8 mouse cellular contexts compared by ENCODE assay signal in genomic region chr16:35768469-35768784, GRCm38 (mm10). TPM values are rescaled to one million over a fixed set of nuclear protein-coding genes. Genes with fewer than 3 reads are reported as not detected.
DNase-seq lines count a peak whose midpoint lies in the region; ATAC-seq and TF ChIP-seq lines count a peak whose summit lies in the region.

No protein-coding gene starts in this region.

- WGBS in spleen, adult 2 months, result 27% methylated on average over 6 of the region's 6 CpGs
- WGBS in stomach, postnatal 0 days, result 32% methylated on average over 6 of the region's 6 CpGs

- no peaks in the 10 kb centered on the region; the same call in 1 of the 2 replicates for H3K36me3 ChIP-seq in spleen, adult 2 months (ENCODE audit: control insufficient read depth, insufficient read depth, low read length)
- H3K36me3 ChIP-seq in stomach, postnatal 0 days (ENCODE audit: control insufficient read depth, insufficient read depth, low read length), result no peaks in the 10 kb centered on the region

- peak overlapping the region; percentile 79 for H3K4me2 ChIP-seq in stomach, postnatal 0 days (replicated peaks; ENCODE audit: low read depth)

- no peak for TF ChIP-seq CTCF in spleen, adult 2 months (IDR thresholded peaks at IDR 0.05; ENCODE audit: extremely low read depth, insufficient read depth, insufficient read length, insufficient replicate concordance)
- TF ChIP-seq CTCF in stomach, postnatal 0 days (IDR thresholded peaks at IDR 0.05; ENCODE audit: low read depth), result no peak

- no peaks in the 10 kb centered on the region for H3K27me3 ChIP-seq in spleen, adult 2 months (ENCODE audit: control insufficient read depth, insufficient read depth, low read length)
- H3K27me3 ChIP-seq in stomach, postnatal 0 days (ENCODE audit: control insufficient read depth, insufficient read depth, low read length), result no peaks in the 10 kb centered on the region

- peak overlapping the region; percentile 96 for H3K9ac ChIP-seq in stomach, postnatal 0 days (ENCODE audit: low read length)

- peak; percentile 21 for DNase-seq in adrenal gland, adult 2 months
- no peak for DNase-seq in adrenal gland, postnatal 14 days
- no peak for DNase-seq in spleen, adult 2 months (ENCODE audit: low read depth in 1 of 2, low spot score in 2 of 2)
- no peak for DNase-seq in spleen, postnatal 14 days (ENCODE audit: low spot score in 2 of 2)
- DNase-seq in liver, result peak; percentile 21
- no peak for DNase-seq in stomach, postnatal 0 days (ENCODE audit: low spot score)
- DNase-seq in ovary, adult 18-20 months (ENCODE audit: low spot score), result no peak

- peak overlapping the region; percentile 82; the same call in 1 of the 2 replicates for H3K27ac ChIP-seq in spleen, adult 2 months (ENCODE audit: insufficient read depth, low read length)
- no peak overlapping the region for H3K27ac ChIP-seq in stomach, postnatal 0 days (replicated peaks)

- TF ChIP-seq EP300 in stomach, postnatal 0 days (optimal IDR thresholded peaks at IDR 0.05), result no peak

- H3K4me1 ChIP-seq in spleen, adult 2 months (ENCODE audit: control insufficient read depth, insufficient read depth, insufficient read length), result peaks cover 11% of the 10 kb centered on the region
- no peaks in the 10 kb centered on the region; the same call in 1 of the 2 replicates for H3K4me1 ChIP-seq in stomach, postnatal 0 days (replicated peaks; ENCODE audit: control insufficient read depth, insufficient read depth)

- peak overlapping the region; percentile 99 for H3K4me3 ChIP-seq in spleen, adult 2 months (ENCODE audit: extremely low read depth, insufficient read depth, insufficient read length)
- H3K4me3 ChIP-seq in stomach, postnatal 0 days (ENCODE audit: low read depth, low read length), result peak overlapping the region; percentile 84

- no peak for ATAC-seq in stomach, postnatal 0 days (ENCODE audit: low FRiP score, low TSS enrichment)
- ATAC-seq in megakaryocyte progenitor cell, adult 5-6 weeks (replicated peaks; ENCODE audit: poor library complexity), result no peak

- no peaks in the 10 kb centered on the region for H3K9me3 ChIP-seq in stomach, postnatal 0 days (ENCODE audit: control insufficient read depth, low read length)

- TF ChIP-seq POLR2A in spleen, adult 2 months (IDR thresholded peaks at IDR 0.05; ENCODE audit: low read depth, low read length), result no peak

RNA-seq across cellular contexts. Expression of gene Dirc2, which starts 0.7 kb away (rescaled TPM):
- 10 to 100 TPM; 21.3 to 41.0 TPM for total RNA-seq in adrenal gland, adult 2 months (2021)
- polyA plus RNA-seq in adrenal gland, adult 2 months (2012; rRNA removed), result 27.5 and 32.1 TPM in 2 replicates
- 28.3 and 32.9 TPM in 2 replicates for total RNA-seq in adrenal gland, postnatal 14 days (2021)
- polyA plus RNA-seq in spleen, adult 2 months (2012; rRNA removed), result 20.7 and 27.5 TPM in 2 replicates
- polyA plus RNA-seq in stomach, postnatal 0 days (2015; fragmentation: Nextera tagmentation; extraction: Ambion mirVana), result 10.9 and 11.5 TPM in 2 replicates
- 24.3 and 25.5 TPM in 2 replicates for total RNA-seq in megakaryocyte progenitor cell, adult 5-6 weeks (2015)
- total RNA-seq in megakaryocyte progenitor cell, adult 5-6 weeks (2017), result 13.2 and 15.3 TPM in 2 replicates

RNA-seq across cellular contexts. Expression of gene Hspbap1, which starts 1.7 kb away (rescaled TPM):
- 1 to 10 TPM; 3.5 to 7.0 TPM for total RNA-seq in adrenal gland, adult 2 months (2021)
- polyA plus RNA-seq in adrenal gland, adult 2 months (2012; rRNA removed), result 1.8 and 2.3 TPM in 2 replicates
- total RNA-seq in adrenal gland, postnatal 14 days (2021), result 5.3 and 6.0 TPM in 2 replicates
- polyA plus RNA-seq in spleen, adult 2 months (2012; rRNA removed), result 6.3 and 6.7 TPM in 2 replicates
- polyA plus RNA-seq in stomach, postnatal 0 days (2015; fragmentation: Nextera tagmentation; extraction: Ambion mirVana), result 6.8 and 7.1 TPM in 2 replicates
- 1.2 and 3.6 TPM in 2 replicates for total RNA-seq in megakaryocyte progenitor cell, adult 5-6 weeks (2015)
- total RNA-seq in megakaryocyte progenitor cell, adult 5-6 weeks (2017), result 3.8 and 4.1 TPM in 2 replicates

Comparison
In these comparisons a context has a peak if more than half of its experiments do, and no peak if none do; other contexts are left out.
1. DNase-seq: peak in adrenal gland, adult 2 months (single experiment) and liver (single experiment); none in adrenal gland, postnatal 14 days (single experiment), spleen, adult 2 months (0 of 2), spleen, postnatal 14 days (0 of 2), stomach, postnatal 0 days (single experiment) and ovary, adult 18-20 months (single experiment).